Mouse (Mus musculus) spleen, adult 2 months (tissue): ENCODE data around the gene Ect2l.

Experiments
- CTCF ChIP-seq: fragments of 200-500 bp; IDR thresholded peaks from 2 replicates; pipeline ENCODE4 v1.5.1; 2011; ENCODE audit warnings: mild to moderate bottlenecking, inconsistent platforms; ENCODE audit not compliant: insufficient read depth, insufficient read length, insufficient replicate concordance; ENCODE audit errors: extremely low read depth
- POLR2A ChIP-seq: fragments of 200-500 bp; IDR thresholded peaks from 2 replicates; pipeline ENCODE4 v1.6.1; 2011; ENCODE audit warnings: low read depth, low read length, inconsistent platforms

GRCm38 (mm10) chr10:18191706-18192105 is 19.0 kb downstream of the Ect2l start:
- TF ChIP-seq CTCF = no peak
- no peak for TF ChIP-seq POLR2A
